Mouse (Mus musculus): ENCODE measurements around the gene Ccdc170. TPM values are rescaled to one million over a fixed set of nuclear protein-coding genes. Genes with fewer than 3 reads are reported as not detected.

Gene Ccdc170
- polyA plus RNA-seq, 1 experiment from 2014 or later, result 0.13 TPM

GRCm38 (mm10) chr10:4604527-4605209, 122.4 kb downstream of the Ccdc170 start:
- Histone ChIP-seq H3K4me2 (no peak overlapping the region), H3K27ac (no peak overlapping the region), H3K27me3 (no peaks in the 10 kb centered on the region), H3K9me3 (no peaks in the 10 kb centered on the region), H3K36me3 (no peaks in the 10 kb centered on the region), H3K9ac (no peak overlapping the region), H3K4me3 (no peak overlapping the region), H3K4me1 (no peaks in the 10 kb centered on the region)
- no peak for ATAC-seq (ENCODE audit: insufficient number of reproducible peaks, low FRiP score, low TSS enrichment, low read depth)
- 76% methylated on average over 4 of the region's 4 CpGs for WGBS

GRCm38 (mm10) chr10:4610234-4610633, 127.9 kb downstream of the Ccdc170 start:
- Histone ChIP-seq H3K4me2 (no peak overlapping the region), H3K36me3 (no peaks in the 10 kb centered on the region), H3K9me3 (no peaks in the 10 kb centered on the region), H3K27ac (no peak overlapping the region), H3K4me1 (peaks cover 8% of the 10 kb centered on the region; the same call in 1 of the 2 replicates), H3K4me3 (no peak overlapping the region), H3K27me3 (no peaks in the 10 kb centered on the region), H3K9ac (no peak overlapping the region)
- 47% methylated on average over 2 of the region's 2 CpGs for WGBS
- no peak for ATAC-seq (ENCODE audit: insufficient number of reproducible peaks, low FRiP score, low TSS enrichment, low read depth)

- H3K27ac ChIP-seq, result peak within 1 kb of the TSS; percentile 72
- H3K9ac ChIP-seq, result peak within 1 kb of the TSS; percentile 17; the same call in 1 of the 2 replicates
- H3K4me3 ChIP-seq, result peak within 1 kb of the TSS; percentile 36
- WGBS, result 14% methylated on average over 13 of the region's 13 CpGs
- peaks cover 8% of the 10 kb centered on the region; the same call in 1 of the 2 replicates for H3K4me1 ChIP-seq
- ATAC-seq (ENCODE audit: insufficient number of reproducible peaks, low FRiP score, low TSS enrichment, low read depth), result no peak
- H3K36me3 ChIP-seq, result no peaks in the 10 kb centered on the region
- no peaks in the 10 kb centered on the region for H3K27me3 ChIP-seq
- H3K9me3 ChIP-seq, result no peaks in the 10 kb centered on the region
- peak within 1 kb of the TSS; percentile 54 for H3K4me2 ChIP-seq
Measured at GRCm38 (mm10) chr10:4611386-4612155, 129.3 kb downstream of the Ccdc170 start, which contains the start of gene Esr1. Gene Esr1, plus strand, starts transcription at chr10:4611593.

Other genes starting within 250 kb of the Ccdc170 start
- gene Akap12, start 216.1 kb upstream of the Ccdc170 start, polyA plus RNA-seq (2015; fragmentation: Nextera tagmentation; extraction: Ambion mirVana), result 38.1 and 40.0 TPM in 2 replicates
- gene Zbtb2, start 94.4 kb upstream of the Ccdc170 start, polyA plus RNA-seq (2015; fragmentation: Nextera tagmentation; extraction: Ambion mirVana), result 12.5 and 13.4 TPM in 2 replicates
- gene Rmnd1, start 50.1 kb upstream of the Ccdc170 start, polyA plus RNA-seq (2015; fragmentation: Nextera tagmentation; extraction: Ambion mirVana), result 43.4 and 50.1 TPM in 2 replicates
- 16.3 and 16.9 TPM in 2 replicates for gene Armt1, start 50.0 kb upstream of the Ccdc170 start, polyA plus RNA-seq (2015; fragmentation: Nextera tagmentation; extraction: Ambion mirVana)
- gene Esr1, start 129.1 kb downstream of the Ccdc170 start, polyA plus RNA-seq (2015; fragmentation: Nextera tagmentation; extraction: Ambion mirVana), result 0.82 and 0.87 TPM in 2 replicates